Mouse (Mus musculus) bone marrow, adult 2 months (tissue): ENCODE measurements around the gene Diaph3. TPM values are rescaled to one million over a fixed set of nuclear protein-coding genes. Genes with fewer than 3 reads are reported as not detected.

ENCODE experiments used
- H3K27ac ChIP-seq: fragments of 200-500 bp; 2 replicates; pipeline ENCODE4 v1.5.1; 2012; ENCODE audit warnings: low read depth, mild to moderate bottlenecking, control low read depth, inconsistent platforms, low read length; ENCODE audit not compliant: control insufficient read depth, poor library complexity, insufficient read depth
- H3K4me1 ChIP-seq: fragments of 200-500 bp; 2 replicates; pipeline ENCODE4 v1.6.1; 2011; ENCODE audit warnings: low read length; ENCODE audit not compliant: control insufficient read depth, insufficient read depth
- H3K4me3 ChIP-seq: fragments of 200-500 bp; replicated peaks from 2 replicates; pipeline ENCODE3; 2011; ENCODE audit warnings: mild to moderate bottlenecking, low read depth, low read length, control low read depth; ENCODE audit not compliant: control insufficient read depth
- CTCF ChIP-seq: fragments of 200-500 bp; IDR thresholded peaks from 2 replicates; pipeline ENCODE4 v1.5.1; 2011; ENCODE audit warnings: low read length, control low read depth; ENCODE audit not compliant: control insufficient read depth, insufficient read depth
- POLR2A ChIP-seq: fragments of 200-500 bp; IDR thresholded peaks from 2 replicates; pipeline ENCODE4 v1.6.1; 2011; ENCODE audit warnings: low read depth, mild to moderate bottlenecking, control low read depth, low read length, borderline replicate concordance; ENCODE audit not compliant: control insufficient read depth
- WGBS: fragments of 180-500 bp; shearing (Covaris S2); methylation state at CpG from one replicate; pipeline ENCODE4 v1.1.7; 2018; 5-methylcytosine and 5-hydroxymethylcytosine counted together
- polyA plus RNA-seq: library from polyadenylated mRNA; stranded (reverse); fragments of >200 nt; gene quantifications from 2 replicates; pipeline ENCODE4 v1.2.4, GENCODE M21; 2011; ENCODE audit warnings: low replicate concordance; ENCODE audit not compliant: missing spikeins, insufficient read depth, insufficient read length

Gene Diaph3
- polyA plus RNA-seq, 1 experiment, result 30.7 TPM

- TF ChIP-seq CTCF, result no peak
- TF ChIP-seq POLR2A, result no peak
- no peak overlapping the region for H3K27ac ChIP-seq
- 89% methylated on average over 4 of the region's 4 CpGs for WGBS
- no peak overlapping the region for H3K4me3 ChIP-seq
- peaks cover 1% of the 10 kb centered on the region for H3K4me1 ChIP-seq
Measured at GRCm38 (mm10) chr14:86749425-86749824, 391.6 kb downstream of the Diaph3 start.

DNA sequence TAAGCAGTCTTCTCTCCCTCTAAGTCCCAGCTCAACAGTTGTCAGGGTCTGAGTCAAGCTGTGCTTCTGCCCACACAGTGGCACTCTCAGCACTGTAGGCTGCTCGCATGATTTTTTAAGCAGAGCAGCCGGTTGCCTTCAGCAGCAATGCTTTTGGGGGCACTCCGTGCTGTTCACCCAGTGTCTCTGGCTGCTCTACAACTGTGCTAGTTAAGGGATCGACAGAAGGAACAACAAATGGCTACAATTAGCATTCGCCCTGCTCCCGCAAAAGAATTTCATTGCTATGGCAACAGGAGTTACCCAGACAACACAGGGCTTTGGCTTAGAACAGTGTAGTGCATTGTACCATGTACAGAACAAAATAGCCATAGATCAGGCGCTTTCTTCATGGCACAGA lies 392.2 kb downstream of the Diaph3 start:
- H3K27ac ChIP-seq, result no peak overlapping the region
- TF ChIP-seq POLR2A (no peak), CTCF (no peak)
- no peak overlapping the region for H3K4me3 ChIP-seq
- 91% methylated on average over 7 of the region's 7 CpGs for WGBS
- peaks cover 3% of the 10 kb centered on the region for H3K4me1 ChIP-seq

DNA sequence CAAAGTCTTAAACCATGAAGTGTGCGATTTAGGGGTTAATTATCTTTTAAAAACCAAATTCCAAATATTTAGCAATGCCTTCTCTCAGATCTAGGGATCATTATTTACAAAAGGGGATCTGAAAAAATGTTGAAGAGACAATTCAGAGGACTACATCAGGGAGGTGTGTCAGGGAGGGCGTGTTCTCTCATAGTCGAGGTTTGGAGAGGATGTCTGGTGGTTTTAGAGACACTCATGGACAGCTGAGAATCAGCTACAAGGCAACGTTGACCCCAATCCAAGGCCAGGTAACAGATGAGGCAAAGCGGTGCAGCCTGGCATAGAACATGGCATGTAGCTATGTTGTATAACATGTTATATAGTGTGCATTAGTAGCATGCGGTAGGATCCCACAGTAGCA lies 396.5 kb downstream of the Diaph3 start:
- TF ChIP-seq CTCF, result no peak
- no peak for TF ChIP-seq POLR2A
- Histone ChIP-seq H3K4me1 (peaks cover 7% of the 10 kb centered on the region), H3K4me3 (no peak overlapping the region), H3K27ac (no peak overlapping the region)
- 71% methylated on average over 6 of the region's 6 CpGs for WGBS

DNA sequence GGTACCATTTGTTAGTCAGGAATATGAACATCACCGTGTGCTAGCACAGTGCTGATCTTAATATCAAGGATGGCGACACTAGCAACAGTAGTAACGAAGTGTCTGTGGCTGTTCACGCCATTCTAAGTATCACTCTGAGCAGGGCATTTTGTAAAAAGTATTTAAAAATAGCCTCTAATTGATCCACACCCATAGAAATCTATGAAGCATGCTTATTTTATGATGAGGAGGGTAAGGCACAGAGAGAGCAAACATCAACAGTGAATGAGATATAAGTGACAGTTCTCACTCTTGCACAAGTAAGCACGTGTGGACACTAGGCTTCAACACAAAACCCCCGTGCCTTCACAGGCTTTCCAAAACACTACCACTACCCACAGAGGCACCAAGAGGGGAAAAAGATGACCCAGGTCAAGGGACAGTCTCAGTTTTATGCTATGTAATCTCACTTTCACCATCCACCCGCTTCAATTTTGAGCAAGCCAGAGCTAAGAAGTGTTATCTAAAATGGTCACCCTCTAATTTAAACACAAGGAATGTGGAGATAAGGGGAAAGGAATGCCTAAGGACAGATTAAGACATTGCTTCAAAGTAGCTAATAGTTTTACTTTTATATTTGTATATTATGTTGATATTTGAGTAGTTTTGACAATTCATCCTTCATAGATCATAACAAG lies 399.0 kb downstream of the Diaph3 start:
- Histone ChIP-seq H3K4me1 (peaks cover 7% of the 10 kb centered on the region), H3K4me3 (no peak overlapping the region), H3K27ac (peak overlapping the region; percentile 69; the same call in 1 of the 2 replicates)
- WGBS, result 82% methylated on average over 7 of the region's 7 CpGs
- TF ChIP-seq CTCF (no peak), POLR2A (no peak)

DNA sequence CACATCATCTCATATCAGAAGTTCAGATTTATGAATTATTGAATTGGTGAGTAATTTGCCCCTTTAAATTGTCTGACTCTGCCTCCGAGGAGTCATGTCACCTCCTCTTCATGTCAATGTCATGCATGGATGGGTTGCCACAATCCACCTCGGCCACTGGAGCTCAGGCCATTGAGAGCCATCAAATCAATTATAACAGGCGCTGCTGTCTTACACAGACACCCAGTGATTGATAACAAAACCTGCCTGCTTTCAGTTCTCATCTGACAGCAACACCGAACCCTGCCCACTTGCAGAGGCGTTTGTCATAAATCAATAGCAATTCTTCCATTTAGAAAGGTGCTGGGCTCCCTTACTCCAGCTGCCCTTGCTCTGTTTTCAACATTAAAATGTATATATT lies 402.1 kb downstream of the Diaph3 start:
- Histone ChIP-seq H3K4me3 (no peak overlapping the region), H3K4me1 (peaks cover 5% of the 10 kb centered on the region; the same call in 1 of the 2 replicates), H3K27ac (no peak overlapping the region)
- TF ChIP-seq POLR2A (no peak), CTCF (no peak)
- 89% methylated on average over 5 of the region's 5 CpGs for WGBS

GRCm38 (mm10) chr14:86736646-86737045 lies 404.4 kb downstream of the Diaph3 start:
- Histone ChIP-seq H3K4me3 (no peak overlapping the region), H3K4me1 (peaks cover 1% of the 10 kb centered on the region; the same call in 1 of the 2 replicates), H3K27ac (no peak overlapping the region)
- no peak for TF ChIP-seq POLR2A
- TF ChIP-seq CTCF, result no peak
- 84% methylated on average over 1 of the region's 1 CpGs for WGBS

DNA sequence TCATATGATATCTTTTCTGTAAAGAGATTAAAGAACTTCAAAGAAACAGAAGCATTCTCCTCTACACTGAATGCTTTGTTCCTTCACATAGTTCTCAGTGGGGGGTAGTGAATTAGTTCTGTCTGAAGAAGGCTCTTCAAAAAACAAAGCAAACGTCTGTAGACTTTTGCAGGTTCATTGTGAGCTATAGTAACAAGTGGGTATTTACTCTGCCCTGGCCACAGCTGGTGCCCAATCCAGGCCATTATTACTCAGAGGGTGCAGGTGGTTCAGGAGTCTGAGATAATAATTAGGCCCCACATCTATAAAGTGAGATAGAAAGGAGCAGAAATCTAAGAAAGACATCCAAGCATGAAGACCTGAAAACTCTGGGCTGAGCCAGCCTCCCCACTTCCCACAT lies 409.7 kb downstream of the Diaph3 start:
- 76% methylated on average over 1 of the region's 1 CpGs for WGBS
- no peak for TF ChIP-seq POLR2A
- no peak for TF ChIP-seq CTCF

DNA sequence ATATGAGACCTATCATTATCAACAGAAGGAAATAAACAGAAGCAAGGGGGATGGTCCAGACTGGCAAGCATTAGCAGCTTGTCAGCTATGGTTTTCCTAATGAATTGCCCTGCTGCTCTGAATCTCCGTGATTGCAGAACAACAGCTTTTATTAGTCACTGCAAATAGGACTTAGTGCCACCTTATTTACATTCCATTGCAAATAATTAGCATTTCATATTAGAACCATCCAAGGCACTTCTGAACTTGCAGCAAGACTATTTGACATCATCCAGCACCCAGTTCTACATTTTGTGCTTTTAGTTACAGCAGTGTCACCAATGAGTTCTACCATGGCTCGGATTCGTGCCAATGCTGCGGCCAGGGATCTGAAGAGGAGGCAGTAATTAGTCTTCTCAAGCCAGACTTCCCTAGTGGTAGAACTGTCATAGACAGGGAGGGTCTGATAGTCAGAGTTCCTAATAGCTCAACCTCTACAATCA lies 411.4 kb downstream of the Diaph3 start:
- TF ChIP-seq POLR2A (no peak), CTCF (no peak)
- H3K27ac ChIP-seq, result no peak overlapping the region
- WGBS, result 93% methylated on average over 4 of the region's 4 CpGs
- H3K4me1 ChIP-seq, result no peaks in the 10 kb centered on the region
- H3K4me3 ChIP-seq, result no peak overlapping the region

More for the DNA sequence above, 409.7 kb downstream of the Diaph3 start:
- no peak overlapping the region for H3K27ac ChIP-seq
- H3K4me3 ChIP-seq, result no peak overlapping the region
- no peaks in the 10 kb centered on the region for H3K4me1 ChIP-seq
